Mouse (Mus musculus): Measurements from ENCODE around the gene 1110017D15Rik. TPM values are rescaled to one million over a fixed set of nuclear protein-coding genes. Genes with fewer than 3 reads are reported as not detected.

Gene 1110017D15Rik
- polyA plus RNA-seq, 1 experiment from 2014 or later: 0.61 TPM

Other genes with a start within 250 kb of the 1110017D15Rik start
- 55.1 TPM in 2 replicates for gene Ubap2, start 242.2 kb downstream of the 1110017D15Rik start, polyA plus RNA-seq (2014; fragmentation: Nextera tagmentation; extraction: Ambion mirVana)
- gene Dcaf12, start 202.4 kb downstream of the 1110017D15Rik start, polyA plus RNA-seq (2014; fragmentation: Nextera tagmentation; extraction: Ambion mirVana): 44.2 and 44.9 TPM in 2 replicates
- 50.5 and 54.8 TPM in 2 replicates for gene Ubap1, start 168.3 kb downstream of the 1110017D15Rik start, polyA plus RNA-seq (2014; fragmentation: Nextera tagmentation; extraction: Ambion mirVana)
- gene Kif24, start 52.4 kb downstream of the 1110017D15Rik start, polyA plus RNA-seq (2014; fragmentation: Nextera tagmentation; extraction: Ambion mirVana): 5.9 and 7.4 TPM in 2 replicates
- gene Nudt2, start 52.2 kb downstream of the 1110017D15Rik start, polyA plus RNA-seq (2014; fragmentation: Nextera tagmentation; extraction: Ambion mirVana): 57.7 and 58.7 TPM in 2 replicates
- 6.1 and 6.9 TPM in 2 replicates for gene AI464131, start 14.3 kb downstream of the 1110017D15Rik start, polyA plus RNA-seq (2014; fragmentation: Nextera tagmentation; extraction: Ambion mirVana)
- gene Fam219a, start 52.2 kb upstream of the 1110017D15Rik start, polyA plus RNA-seq (2014; fragmentation: Nextera tagmentation; extraction: Ambion mirVana): 2.2 TPM in 2 replicates
- 3.4 and 4.9 TPM in 2 replicates for gene Dnaic1, start 52.4 kb upstream of the 1110017D15Rik start, polyA plus RNA-seq (2014; fragmentation: Nextera tagmentation; extraction: Ambion mirVana)
- gene Enho, start 123.0 kb upstream of the 1110017D15Rik start, polyA plus RNA-seq (2014; fragmentation: Nextera tagmentation; extraction: Ambion mirVana): 13.6 and 14.8 TPM in 2 replicates
- 5.2 and 6.2 TPM in 2 replicates for gene Cntfr, start 179.8 kb upstream of the 1110017D15Rik start, polyA plus RNA-seq (2014; fragmentation: Nextera tagmentation; extraction: Ambion mirVana)
- 130 and 143 TPM in 2 replicates for gene Il11ra1, start 182.7 kb upstream of the 1110017D15Rik start, polyA plus RNA-seq (2014; fragmentation: Nextera tagmentation; extraction: Ambion mirVana)
- gene Rpp25l, start 196.2 kb upstream of the 1110017D15Rik start, polyA plus RNA-seq (2014; fragmentation: Nextera tagmentation; extraction: Ambion mirVana): 71.9 and 76.4 TPM in 2 replicates
- gene Dctn3, start 205.8 kb upstream of the 1110017D15Rik start, polyA plus RNA-seq (2014; fragmentation: Nextera tagmentation; extraction: Ambion mirVana): 123 and 124 TPM in 2 replicates
- gene Arid3c, start 213.8 kb upstream of the 1110017D15Rik start, polyA plus RNA-seq (2014; fragmentation: Nextera tagmentation; extraction: Ambion mirVana): not detected in 2 replicates
- 44.8 and 47.7 TPM in 2 replicates for gene Galt, start 237.9 kb upstream of the 1110017D15Rik start, polyA plus RNA-seq (2014; fragmentation: Nextera tagmentation; extraction: Ambion mirVana)
- gene Sigmar1, start 238.8 kb upstream of the 1110017D15Rik start, polyA plus RNA-seq (2014; fragmentation: Nextera tagmentation; extraction: Ambion mirVana): 113 TPM in 2 replicates

Measured in intestine, embryonic 14.5 days (tissue).